Mouse (Mus musculus) right cerebral cortex, postnatal 4 days (tissue): ENCODE results near the gene Cnp.
A peak's percentile ranks its signal among the peaks of the same experiment; 100 is the strongest.
"Not testable (repeated sequence)": the region's sequence is repeated elsewhere in the genome, so short reads cannot be mapped to it uniquely, and the experiment has no call there.

ENCODE experiments used
- DNase-seq: peaks from one replicate; pipeline ENCODE4 v3.0.0-alpha.2; 2022

Gene Cnp

DNA sequence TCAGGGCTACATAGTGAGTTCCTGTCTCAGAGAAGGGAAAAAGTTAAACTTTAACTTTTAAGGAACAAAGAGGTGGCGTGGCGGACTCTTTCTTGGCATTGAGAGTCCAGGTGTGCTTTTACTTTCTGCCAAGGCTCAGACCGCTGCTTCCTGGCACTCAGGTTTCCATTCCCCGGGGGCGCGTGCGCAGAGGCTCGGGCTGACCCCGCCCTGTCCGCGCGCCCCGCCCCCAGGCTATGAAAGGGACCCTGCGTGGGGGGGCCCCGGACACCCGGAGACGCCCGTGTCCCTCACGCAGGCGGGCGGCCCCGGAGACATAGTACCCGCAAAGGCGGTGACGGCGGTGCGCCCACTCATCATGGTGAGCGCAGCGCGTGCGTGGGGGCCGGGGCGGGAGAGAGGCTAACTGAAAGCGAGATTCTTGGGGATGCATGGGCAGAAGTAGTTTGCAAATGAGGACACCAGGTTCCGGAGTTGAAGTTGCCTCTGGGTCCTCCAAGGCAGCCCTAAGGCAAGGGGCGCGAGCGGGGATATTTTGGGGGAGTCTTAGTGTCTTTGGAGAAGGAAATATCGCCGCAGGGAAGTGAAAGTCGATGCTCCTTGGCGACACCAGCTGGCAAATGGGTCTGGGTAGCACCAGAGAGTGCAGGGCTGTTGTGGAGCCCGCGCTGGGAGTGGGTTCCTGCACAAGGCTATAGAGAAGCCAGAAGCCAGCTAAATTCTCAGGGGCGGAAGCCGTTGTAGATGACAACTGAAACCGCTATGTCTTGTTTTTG, at the start of gene Cnp:
Gene Cnp, plus strand, starts transcription at position 197 of the 776 bp plus-strand sequence.
- DNase-seq: peak; percentile 71

DNA sequence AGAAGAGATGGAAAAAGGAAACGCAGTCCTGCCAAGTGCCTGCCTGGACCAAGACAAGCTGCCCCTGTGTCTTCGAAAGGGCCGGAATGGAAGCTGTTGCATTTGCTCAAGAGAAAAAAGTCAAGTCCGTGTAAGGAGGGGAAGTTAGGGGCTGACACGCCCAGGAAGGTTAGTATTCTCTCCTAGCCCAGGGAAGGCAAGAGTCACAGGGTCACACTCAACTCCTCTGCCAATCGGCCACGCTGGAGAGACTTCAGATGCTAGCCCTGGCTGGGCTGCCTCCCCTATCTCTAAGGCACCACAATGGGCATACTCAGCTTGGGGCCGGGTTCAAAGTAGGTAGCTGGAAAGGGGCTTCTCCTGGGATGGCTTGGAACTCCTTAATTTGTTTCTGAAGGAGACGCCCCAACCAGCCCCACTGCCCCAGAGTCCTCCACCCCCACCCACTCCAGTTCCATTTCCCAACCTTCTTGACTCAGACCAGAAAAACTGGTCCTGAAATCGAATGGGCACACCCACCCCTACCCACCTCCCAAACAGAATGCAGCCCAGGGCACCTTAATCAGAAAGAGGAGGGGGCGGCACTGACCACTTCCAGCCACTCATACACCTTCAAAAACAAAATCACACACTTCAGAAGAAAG, 49.6 kb upstream of the Cnp start:
- DNase-seq: no peak

DNA sequence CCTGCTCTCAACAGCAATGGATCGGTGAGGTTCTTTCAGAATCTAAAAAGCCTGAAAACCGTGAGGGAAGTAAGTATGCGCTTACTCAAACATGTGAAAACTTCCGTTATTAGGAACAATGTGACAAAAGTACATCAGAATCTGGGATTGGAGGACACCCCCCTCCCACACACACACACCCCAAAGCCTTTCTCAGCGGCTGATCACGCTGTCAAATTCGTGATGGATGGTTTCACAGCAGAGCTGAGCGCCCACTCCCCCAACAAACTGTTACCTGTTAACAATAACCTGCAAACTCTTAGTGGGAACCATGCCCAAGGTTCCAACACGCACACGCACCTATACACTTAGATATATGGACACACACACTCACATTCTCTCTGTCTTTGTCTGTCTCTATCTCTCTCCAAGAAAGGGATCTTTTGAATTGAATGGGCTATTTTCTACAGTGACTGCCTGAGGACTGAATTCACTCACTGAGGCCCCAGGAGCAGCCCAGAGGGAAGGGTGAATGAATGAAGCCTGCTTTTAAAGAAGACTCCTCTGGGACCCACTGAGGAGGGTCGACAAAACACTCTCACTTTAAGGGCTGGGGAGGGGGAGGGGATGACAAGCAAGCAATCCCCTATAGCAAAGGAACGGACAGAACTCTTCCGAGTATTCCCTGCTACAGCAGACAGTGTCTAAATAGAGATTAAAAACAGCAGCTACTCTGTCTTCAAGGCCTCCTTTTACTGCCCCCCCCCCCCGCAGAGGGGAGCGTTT, 48.5 kb upstream of the Cnp start:
- DNase-seq: no peak

DNA sequence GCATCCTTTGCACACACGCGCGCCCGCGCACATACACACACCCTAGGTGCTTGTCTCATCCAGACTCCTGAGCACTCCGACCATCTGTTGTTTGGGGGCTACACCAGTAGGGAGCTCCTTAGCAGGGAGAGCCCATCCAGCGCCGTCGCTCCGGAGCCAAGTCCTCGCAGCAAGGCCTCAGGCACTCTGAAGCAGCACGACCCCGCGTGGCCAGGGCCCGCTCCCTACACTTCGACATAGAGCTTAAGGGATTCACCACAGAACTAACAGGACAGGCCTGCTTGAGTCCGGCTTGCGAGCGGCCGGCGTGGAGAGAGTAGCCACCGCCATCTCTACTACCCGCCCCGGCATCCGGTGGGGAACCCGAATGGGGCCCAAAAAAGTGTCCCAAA, 47.6 kb upstream of the Cnp start:
- peak; percentile 57 for DNase-seq

DNA sequence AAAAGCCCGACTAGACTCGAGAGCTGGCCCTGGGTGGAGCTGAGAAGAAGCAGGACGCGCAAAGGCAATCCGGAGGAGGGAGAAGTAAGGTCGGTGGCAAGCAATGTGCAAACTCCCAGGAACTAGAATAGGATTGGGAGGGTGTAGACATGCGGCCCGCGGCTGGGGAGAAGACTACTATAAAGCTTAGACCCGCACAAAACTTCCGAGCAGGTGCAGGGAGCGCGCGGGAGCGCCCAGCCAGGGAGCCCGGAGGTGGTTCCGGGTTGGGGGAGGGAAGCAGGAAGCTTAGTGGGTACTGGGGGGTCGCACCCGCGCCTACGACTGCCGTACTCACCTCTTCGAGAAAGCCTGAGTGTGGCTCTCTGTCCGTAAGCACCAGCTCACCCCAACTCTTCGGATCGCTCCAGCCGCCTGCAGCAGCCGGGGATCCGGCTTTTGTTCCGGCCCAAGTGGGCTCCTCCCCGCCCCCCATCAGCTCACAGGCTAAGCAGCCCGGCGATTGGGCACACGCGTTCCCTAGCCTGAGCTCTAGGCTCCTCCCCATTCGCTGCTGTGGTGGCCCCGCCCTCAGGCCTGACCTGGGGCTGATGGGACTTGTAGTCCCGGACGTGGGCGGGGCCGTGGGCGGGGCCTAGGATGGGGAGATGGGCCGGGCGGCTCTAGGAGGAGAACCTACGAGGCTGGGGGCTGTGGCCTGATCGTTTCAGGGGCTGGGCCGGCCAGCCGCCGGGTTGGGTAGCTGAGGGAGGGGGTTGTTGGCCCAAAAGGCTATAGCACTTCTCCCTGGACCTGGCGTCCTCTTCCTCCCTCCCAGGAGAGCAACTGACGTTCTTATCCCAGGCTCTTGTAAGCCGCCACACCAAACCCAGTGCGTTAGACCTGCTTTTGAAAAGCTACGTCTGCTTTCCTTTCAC, 47.0 kb upstream of the Cnp start, which contains the start of gene Acly:
Gene Acly, minus strand, starts transcription at position 543 of the 917 bp plus-strand sequence.
- DNase-seq: peak; percentile 99

DNA sequence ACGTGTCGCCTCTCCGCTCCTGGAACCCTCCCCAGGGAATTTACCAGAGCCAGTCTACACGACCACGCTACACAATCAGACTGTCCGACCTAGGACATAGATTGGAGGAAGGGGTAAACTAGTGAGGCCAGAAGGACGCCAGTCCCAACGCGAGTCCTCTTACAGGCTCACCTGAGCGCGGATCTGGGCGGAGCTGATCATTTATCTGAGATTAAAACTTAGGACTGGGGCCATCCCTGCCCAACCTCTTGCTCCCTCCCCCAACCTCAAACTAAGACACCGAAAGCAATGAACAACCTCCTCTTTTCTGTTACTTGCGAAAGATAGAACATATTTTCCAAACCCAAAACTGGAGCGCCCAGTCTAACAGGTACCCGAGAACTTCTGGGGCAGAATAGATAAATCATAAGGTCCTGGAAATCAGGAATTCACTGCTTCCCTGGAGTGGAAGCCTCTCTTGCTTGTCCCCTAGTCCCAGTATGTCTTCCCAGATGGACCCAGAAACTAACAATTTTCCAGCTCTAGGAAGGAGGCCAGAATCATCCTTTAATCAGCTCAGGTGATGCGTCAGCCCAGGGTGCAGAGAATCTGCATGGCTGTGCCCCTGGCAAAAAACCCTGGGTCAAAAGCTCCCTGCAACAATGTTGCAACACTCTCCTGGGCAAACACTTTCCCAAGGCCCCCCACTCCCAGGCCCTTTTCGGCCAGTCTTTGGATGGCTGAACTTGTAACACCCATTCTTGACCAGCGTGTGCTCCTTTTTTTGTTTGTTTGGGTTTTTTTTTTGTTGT, 46.1 kb upstream of the Cnp start:
- DNase-seq: no peak

DNA sequence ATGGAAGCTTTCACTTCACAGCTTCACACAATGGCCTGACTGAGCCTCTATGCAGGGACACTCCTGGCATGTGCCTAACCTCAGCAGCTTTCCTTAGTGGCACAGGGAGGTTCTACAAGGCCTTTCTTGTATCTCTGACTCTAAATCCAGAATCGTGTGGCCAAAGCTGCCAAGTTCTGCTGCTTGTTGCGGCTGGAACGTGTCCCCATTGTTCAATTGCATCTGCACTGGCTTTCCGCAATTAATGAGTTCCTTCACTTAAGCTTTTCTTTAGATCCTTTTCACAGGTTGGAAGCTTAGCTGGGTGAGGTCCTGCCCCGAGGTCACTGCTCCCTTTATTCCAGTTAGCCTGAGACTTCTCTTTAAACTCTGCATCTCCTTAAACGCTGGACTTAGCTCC, 40.8 kb upstream of the Cnp start:
- DNase-seq: no peak

DNA sequence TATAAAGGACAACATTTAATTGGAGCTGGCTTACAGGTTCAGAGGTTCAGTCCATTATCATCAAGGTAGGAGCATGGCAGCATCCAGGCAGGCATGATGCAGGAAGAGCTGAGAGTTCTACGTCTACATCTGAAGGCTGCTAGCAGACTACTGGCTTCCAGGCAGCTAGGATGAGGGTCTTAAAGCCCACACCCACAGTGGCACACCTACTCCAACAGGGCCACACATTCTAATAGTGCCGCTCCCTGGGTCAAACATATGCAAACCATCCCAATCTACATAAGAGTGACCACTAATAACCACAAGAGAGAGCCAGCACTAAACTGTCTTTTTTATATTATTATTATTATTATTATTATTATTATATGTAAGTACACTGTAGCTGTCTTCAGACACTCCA, 40.3 kb upstream of the Cnp start:
- DNase-seq: not testable (repeated sequence)

DNA sequence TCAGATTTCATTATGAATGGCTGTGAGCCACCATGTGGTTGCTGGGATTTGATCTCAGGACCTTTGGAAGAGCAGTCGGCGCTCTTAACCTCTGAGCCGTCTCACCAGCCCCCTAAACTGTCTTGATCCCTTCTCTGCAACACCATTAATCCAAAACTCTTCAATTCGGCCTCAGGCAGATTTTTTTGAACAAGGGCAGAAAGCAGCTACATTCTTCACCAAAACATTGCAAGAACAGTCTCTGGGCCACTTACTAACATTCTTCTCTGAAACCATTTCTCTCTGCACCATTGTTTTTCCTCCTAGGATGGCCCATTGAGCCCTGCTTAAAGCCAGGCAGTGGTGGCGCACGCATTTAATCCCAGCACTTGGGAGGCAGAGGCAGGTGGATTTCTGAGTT, 39.9 kb upstream of the Cnp start:
- not testable (repeated sequence) for DNase-seq

DNA sequence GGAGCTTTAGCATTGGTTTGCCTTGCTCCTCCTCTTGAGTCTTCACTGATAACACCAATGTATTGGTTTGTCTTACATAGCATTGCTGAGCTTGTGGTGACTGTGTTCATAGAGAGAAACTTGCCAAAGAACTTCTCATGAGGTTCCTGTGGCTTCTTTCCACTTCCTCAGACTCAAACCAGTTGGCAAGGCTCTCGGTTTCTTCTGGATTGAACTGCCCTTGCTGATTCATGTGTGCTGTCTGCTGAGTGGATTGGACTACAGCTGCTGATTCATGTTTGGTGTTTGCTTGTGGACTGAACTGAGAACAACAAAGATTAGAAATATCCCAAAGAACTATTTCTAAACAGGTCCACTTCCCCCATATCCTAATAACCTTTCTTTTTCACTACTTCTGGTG, 38.7 kb upstream of the Cnp start:
- no peak for DNase-seq

DNA sequence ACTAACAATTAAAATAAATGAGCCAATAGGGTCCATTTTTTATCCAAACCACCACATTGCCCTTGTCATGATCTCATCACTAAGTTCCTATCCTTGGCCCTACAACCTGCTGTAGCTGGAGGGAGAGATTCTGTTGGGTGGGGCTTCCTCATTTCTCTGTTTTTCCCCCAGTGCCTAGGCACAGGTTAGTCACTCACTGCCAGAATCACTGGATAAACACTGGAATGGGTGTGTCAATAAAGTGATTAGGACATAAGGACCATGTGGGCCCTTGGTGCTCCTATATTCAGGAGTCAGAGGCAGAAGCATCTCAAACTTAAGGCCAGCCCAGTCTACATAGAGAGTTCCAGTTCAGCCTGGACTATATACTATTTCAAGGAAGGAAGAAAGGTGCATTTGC, 38.2 kb upstream of the Cnp start:
- no peak for DNase-seq

DNA sequence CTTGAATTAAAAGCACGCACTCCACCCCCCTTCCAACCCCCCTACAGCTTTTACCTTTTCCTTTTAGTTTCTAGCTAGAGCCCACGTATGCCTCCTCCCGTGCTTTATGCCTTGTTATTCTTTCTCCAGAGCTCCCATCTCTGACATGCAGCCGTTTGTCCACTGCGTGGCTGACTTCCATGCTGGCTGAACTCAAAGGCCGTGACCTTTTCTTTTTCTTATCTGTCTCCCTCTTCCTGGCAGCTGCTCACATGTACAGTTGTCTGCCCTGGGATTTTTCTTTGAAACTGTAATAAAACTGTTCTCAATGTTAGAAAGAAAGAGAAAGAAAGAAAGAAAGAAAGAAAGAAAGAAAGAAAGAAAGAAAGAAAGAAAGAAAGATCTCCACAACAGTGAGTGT, 33.7 kb upstream of the Cnp start:
- DNase-seq: no peak

DNA sequence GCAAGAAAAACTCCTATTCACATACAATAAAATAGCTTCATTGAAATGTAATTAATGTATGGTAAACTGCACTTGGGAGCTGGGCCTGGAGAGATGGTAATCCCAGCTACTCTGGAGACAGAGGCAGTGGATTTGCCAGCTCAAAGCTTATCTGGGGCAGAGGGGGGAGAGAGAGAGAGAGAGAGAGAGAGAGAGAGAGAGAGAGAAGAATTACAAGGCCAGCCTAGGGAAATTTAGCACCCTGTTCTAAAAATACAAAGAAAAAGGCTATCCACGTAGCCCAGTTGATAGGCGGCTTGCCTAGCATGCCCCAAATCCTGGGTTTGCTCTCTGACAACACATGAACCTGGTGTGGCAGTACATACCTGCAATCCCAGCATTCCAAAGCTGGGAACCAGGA, 33.1 kb upstream of the Cnp start:
- DNase-seq: no peak

DNA sequence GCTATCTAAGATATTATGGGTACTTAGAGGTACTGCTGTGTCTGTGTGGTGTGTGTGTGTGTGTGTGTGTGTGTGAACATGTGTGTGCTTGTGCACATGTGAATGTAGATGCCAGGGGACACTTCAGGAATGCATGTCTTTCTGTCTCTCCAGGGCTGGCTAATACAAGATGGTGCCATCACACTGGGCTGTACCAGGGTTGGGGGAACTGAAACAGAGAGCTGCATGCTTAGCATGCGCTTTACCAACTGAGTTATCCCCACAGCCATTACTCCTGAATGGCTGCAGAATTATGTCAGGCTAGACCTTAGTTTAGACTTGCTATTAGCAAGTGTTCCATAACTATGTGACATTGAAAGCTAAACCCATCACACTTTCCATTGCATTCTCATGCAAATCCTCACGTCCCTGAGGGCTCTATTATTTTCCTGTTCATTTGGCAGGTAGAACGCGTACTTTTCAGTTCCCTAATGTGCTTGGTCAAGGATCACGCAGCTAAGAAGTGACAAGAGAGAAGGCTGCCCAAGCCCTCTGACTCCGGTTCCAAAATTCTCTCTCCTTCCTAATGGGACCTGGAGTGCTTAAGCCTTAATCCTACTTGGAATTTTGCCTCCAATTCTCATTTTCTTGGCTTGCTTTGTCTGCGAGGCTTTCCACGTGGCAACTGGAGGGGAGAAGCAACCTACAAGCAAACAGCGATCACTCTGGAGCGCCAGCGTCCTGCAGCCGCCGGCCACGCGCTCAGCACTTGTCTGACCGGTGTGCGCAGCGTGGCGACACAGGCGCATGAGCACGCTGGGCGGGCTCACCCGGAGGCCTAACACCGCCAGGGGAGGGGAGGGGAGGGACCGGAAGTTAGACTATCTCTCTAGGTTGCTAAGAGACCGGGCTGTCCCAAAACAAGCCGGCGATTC, 29.6 kb upstream of the Cnp start, which contains the start of gene Ttc25:
Gene Ttc25, plus strand, starts transcription at position 776 of the 914 bp plus-strand sequence.
- DNase-seq: peak; percentile 71

DNA sequence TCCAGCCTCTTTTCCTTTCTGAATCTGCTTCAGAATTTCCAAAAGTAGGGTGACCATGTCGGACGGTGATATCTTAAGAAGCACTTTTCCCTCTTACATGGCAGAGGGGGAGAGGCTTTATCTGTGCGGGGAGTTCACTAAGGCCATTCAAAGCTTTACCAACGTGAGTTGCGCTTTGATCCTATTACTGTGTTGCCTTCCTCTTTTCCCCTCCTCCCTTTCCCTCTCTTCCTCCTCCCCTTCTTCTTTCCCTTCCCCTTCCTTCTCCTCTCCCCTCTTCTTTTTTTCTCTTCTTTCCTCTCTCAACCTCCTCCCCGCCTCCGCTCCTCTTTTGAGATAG, 29.0 kb upstream of the Cnp start:
- DNase-seq: no peak

DNA sequence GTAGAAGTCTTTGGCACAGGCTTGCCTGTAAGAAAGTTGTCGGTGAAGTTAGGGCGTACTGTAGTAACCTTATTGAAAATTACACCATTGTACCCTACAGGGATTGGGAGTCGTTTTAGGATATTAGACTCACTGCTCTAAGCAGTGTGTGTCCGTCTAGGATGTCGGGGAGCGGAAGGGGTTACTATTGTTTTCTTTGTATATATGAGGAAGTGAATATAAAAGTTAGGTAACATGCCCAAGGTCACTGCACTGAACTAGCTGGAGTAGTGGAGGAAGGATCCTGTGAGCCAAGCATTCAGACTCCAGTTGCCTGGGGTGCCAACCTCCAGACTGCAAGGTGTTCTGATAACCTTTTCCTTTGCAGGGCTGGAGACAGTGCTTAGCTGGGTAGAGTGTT, 27.7 kb upstream of the Cnp start:
- DNase-seq: no peak

DNA sequence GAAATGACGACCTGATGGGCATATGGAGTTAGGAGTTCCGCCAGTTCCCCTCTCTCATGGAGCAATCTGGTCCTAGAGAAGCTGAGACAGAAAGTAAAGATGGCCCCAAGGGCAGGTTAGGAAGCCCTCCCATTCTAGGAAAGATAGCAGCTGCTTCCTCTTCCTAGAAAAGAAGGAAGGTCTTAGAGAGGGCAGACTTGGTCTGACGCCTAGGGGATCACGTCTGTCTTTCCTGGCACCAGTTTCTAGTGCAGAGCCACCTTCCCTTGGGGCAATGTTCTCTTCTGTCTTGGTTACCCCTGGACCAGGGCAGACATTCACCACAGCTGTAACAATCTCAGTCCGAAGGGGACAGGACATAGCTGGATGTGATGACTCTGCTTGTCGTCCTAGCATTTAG, 26.6 kb upstream of the Cnp start:
- DNase-seq: no peak

DNA sequence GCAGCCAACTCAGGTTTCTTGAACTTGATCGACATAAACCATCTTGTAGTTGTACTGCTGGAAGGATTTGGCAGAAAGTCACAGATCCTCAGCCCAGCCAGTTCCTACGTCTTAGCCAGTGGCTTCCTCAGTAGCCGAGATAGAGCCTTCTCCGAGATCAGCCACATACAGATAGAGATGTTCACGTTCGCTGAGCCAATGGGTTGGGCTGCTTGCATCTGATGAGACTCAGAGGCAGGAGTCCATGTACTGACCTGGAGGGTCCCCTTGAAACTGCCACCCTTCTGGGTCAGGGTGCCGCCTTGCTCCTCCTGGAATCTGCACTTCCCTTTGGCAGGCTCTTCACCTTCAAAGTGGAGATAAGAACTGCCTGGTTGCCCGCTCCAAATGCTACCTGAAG, 25.2 kb upstream of the Cnp start:
- no peak for DNase-seq

DNA sequence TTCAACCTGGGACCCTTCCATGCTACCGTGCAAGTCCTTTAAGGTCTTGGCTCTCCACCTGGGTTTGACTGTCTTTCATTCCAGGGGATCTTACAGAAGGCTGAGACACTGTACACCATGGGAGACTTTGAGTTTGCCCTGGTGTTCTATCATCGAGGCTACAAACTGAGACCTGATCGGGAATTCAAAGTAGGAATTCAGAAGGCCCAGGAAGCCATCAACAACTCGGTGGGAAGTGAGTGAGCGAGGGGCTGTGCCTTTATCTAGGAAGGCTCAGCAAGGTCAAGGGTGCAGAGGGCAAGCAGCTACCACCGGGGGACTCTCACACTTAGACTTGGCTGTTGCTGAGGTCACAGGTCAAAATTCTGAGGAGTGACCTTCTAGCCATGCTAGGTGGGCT, 24.6 kb upstream of the Cnp start:
- no peak for DNase-seq

DNA sequence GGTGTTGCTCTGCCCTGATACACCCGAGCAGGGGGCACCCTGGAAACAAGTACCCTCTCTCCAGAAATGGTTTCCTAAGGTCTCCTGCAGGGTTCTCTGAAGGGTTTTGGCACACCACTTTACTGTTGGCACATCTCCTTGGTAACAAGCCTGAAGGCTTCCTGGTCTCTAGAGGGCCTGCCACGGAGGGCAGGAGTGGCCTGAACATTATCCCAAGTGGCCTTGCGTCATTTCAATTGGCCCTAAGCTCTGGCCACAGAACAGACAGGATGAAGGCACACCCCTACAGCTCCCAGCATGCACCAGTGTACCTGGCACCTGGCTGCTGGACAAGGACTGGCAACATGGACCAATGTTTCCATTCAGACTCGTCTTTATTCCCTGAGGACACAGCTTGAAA, 21.9 kb upstream of the Cnp start:
- no peak for DNase-seq

DNA sequence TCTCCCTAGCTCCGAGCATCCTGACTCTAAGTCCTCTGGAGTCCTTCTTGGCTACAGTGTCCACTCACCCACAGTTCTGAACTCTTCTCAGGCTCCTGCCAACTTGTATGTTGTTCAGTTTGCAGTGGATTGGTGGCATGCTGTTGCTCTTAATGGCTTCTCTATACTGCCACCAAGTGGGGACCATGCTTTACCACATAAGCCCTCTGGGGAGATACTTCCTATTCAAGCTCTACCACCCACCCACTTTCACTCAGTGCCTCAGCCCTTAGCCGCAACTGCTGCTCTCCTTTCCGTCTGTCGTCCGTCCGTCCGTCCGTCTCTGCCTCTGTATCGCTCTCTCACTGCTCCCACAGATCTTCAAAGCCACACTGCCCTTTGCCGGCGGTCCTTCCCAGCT, 19.1 kb upstream of the Cnp start:
- peak; percentile 39 for DNase-seq
